Mouse (Mus musculus): ENCODE data around the gene Agl.

GRCm38 (mm10) chr3:116740963-116741362 lies 67.0 kb downstream of the Agl start:
- no peak for TF ChIP-seq GATA1 (IDR thresholded peaks at IDR 0.05; ENCODE audit: borderline replicate concordance, low read length)
- TF ChIP-seq FLI1 (IDR thresholded peaks at IDR 0.05; ENCODE audit: low read length) = no peak

Data from megakaryocyte, embryonic 14.5 days (primary cell).